Mouse (Mus musculus) hindbrain, embryonic 15.5 days (tissue): ENCODE data around the gene Ifna13. TPM values are rescaled to one million over a fixed set of nuclear protein-coding genes. Genes with fewer than 3 reads are reported as not detected.

Source experiments
- ATAC-seq: fragments of 200-750 bp; cut with Nextera tagmentation; 2 replicates; pipeline ENCODE4 v1.8.0; 2017; ENCODE audit warnings: low read depth, moderate number of reproducible peaks, moderate TSS enrichment; ENCODE audit not compliant: low FRiP score
- H3K27ac ChIP-seq: fragments of 300-500 bp; sonication (generic); replicated peaks from 2 replicates; pipeline ENCODE4 v1.5.1; 2015; ENCODE audit warnings: mild to moderate bottlenecking, inconsistent platforms
- H3K27me3 ChIP-seq: fragments of 300-500 bp; sonication (generic); 2 replicates; pipeline ENCODE4 v1.6.1; 2015; ENCODE audit warnings: control low read depth, inconsistent platforms
- H3K36me3 ChIP-seq: fragments of 300-500 bp; sonication (generic); 2 replicates; pipeline ENCODE4 v1.6.1; 2015; ENCODE audit warnings: control low read depth, inconsistent platforms
- H3K4me1 ChIP-seq: fragments of 300-500 bp; sonication (generic); replicated peaks from 2 replicates; pipeline ENCODE4 v1.6.1; 2015; ENCODE audit warnings: control low read depth, inconsistent platforms
- H3K4me2 ChIP-seq: fragments of 300-500 bp; sonication (generic); 2 replicates; pipeline ENCODE4 v1.6.1; 2015; ENCODE audit warnings: moderate library complexity, mild to moderate bottlenecking, inconsistent platforms
- H3K4me3 ChIP-seq: fragments of 300-500 bp; sonication (generic); 2 replicates; pipeline ENCODE4 v1.5.1; 2015; ENCODE audit warnings: mild to moderate bottlenecking, inconsistent platforms
- H3K9ac ChIP-seq: fragments of 300-500 bp; sonication (generic); 2 replicates; pipeline ENCODE4 v1.6.1; 2015; ENCODE audit warnings: inconsistent platforms
- H3K9me3 ChIP-seq: fragments of 300-500 bp; sonication (generic); 2 replicates; pipeline ENCODE4 v1.6.1; 2016; ENCODE audit warnings: control low read depth, inconsistent platforms
- WGBS: fragments of 180-500 bp; shearing (Covaris S2); methylation state at CpG from one replicate; pipeline ENCODE4 v1.1.7; 2015; 5-methylcytosine and 5-hydroxymethylcytosine counted together
- polyA plus RNA-seq: library from polyadenylated mRNA; unstranded; fragments of >200 nt; fragmentation: Nextera tagmentation; extraction: Ambion mirVana; gene quantifications from 2 replicates; pipeline ENCODE4 v1.2.1, GENCODE M21; 2015

The Ifna13 gene
- polyA plus RNA-seq, 1 experiment from 2014 or later: not detected

DNA sequence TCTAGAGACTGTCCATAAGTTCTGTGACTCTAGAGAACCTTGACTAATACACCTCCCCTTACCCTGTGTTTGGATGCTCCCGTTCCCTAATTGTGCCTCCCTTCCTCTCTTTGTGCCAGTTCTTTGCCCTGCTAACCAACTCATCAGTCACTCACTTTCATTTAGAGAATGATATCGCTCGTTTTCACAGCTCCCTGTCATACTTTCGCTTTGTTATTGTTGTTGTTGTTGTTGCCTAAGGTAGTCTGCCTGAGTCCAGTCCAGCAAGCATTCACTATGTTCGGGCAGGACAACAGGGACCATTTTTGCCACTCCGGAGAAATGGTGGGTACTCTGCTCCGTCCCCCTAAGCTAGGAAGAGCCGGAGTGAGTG lies 3.6 kb downstream of the Ifna13 start:
- no peaks in the 10 kb centered on the region for H3K4me1 ChIP-seq
- H3K4me2 ChIP-seq: peak overlapping the region; percentile 46
- ATAC-seq: no peak
- no peaks in the 10 kb centered on the region for H3K27me3 ChIP-seq
- no peak overlapping the region for H3K27ac ChIP-seq
- H3K36me3 ChIP-seq: no peaks in the 10 kb centered on the region
- H3K9me3 ChIP-seq: no peaks in the 10 kb centered on the region
- peak overlapping the region; percentile 35 for H3K4me3 ChIP-seq
- 0 out of 2 replicates have a peak overlapping the region, but pooled peaks have one; percentile 13 for H3K9ac ChIP-seq
- WGBS: 58% methylated on average over 8 of the region's 8 CpGs

DNA sequence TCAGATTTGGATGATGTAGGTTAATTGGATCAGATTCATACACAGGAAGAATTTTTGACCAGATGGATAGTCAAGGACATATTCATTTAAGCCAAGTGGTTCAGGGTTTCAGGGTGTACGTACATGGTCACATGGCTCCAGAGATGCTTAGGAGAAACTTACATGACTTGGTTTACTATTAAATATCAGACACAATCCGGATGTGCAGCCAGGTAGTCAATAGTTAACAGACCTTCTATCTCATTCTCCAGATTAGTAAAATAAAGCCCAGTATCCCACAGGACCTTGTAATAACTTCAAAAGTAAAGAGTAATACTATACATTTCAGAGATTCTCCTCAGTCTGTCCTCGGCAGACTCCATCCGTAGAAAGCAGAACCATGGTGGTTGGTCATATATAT lies 9.9 kb downstream of the Ifna13 start, which contains the start of gene C87499:
TSS of gene C87499 (minus strand) at position 101 of the 400 bp plus-strand sequence.
- no peaks in the 10 kb centered on the region for H3K4me1 ChIP-seq
- no peak within 1 kb of the TSS for H3K9ac ChIP-seq
- H3K4me3 ChIP-seq: no peak within 1 kb of the TSS
- 92% methylated on average over 4 of the region's 4 CpGs for WGBS
- no peak within 1 kb of the TSS for H3K4me2 ChIP-seq
- H3K36me3 ChIP-seq: no peaks in the 10 kb centered on the region
- no peaks in the 10 kb centered on the region for H3K27me3 ChIP-seq
- no peak within 1 kb of the TSS for H3K27ac ChIP-seq
- H3K9me3 ChIP-seq: no peaks in the 10 kb centered on the region
- no peak for ATAC-seq

DNA sequence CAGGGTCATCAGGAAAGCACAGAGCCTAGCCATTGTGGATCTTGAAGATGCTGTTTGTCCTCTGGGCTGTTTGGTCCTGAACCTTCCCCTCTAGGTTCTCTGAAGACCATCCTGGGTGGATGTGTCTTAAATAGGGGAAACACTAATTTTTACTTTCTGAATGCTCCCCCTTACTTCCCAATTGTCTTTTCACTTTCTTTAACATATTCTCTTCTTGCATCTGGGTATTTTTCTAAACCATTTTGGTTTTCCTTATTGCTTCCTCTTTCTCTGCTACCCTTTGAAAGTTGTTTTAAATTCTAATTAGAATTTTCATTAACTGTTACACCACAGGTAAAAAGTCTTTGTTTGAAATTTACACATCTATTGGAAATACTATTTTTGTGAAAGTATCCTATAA lies 41.0 kb downstream of the Ifna13 start, which contains the start of gene Ifna12:
TSS of gene Ifna12 (minus strand) at position 101 of the 400 bp plus-strand sequence.
- Histone ChIP-seq H3K4me3 (no peak within 1 kb of the TSS), H3K27ac (no peak within 1 kb of the TSS), H3K36me3 (no peaks in the 10 kb centered on the region), H3K4me2 (no peak within 1 kb of the TSS), H3K4me1 (no peaks in the 10 kb centered on the region), H3K9ac (no peak within 1 kb of the TSS), H3K9me3 (no peaks in the 10 kb centered on the region), H3K27me3 (no peaks in the 10 kb centered on the region)
- no peak for ATAC-seq

Other genes with a start within 250 kb of the Ifna13 start
- gene Hacd4, start 205.5 kb downstream of the Ifna13 start, polyA plus RNA-seq: 3.9 and 4.4 TPM in 2 replicates
- gene Ifnb1, start 121.7 kb downstream of the Ifna13 start, polyA plus RNA-seq: not detected in 2 replicates
- gene Ifna15, start 86.2 kb downstream of the Ifna13 start, polyA plus RNA-seq: not detected in 2 replicates
- not detected in 2 replicates for gene Ifna14, start 72.7 kb downstream of the Ifna13 start, polyA plus RNA-seq
- not detected in 2 replicates for gene Ifna9, start 52.1 kb downstream of the Ifna13 start, polyA plus RNA-seq
- not detected in 2 replicates for gene Ifna12, start 41.1 kb downstream of the Ifna13 start, polyA plus RNA-seq
- gene C87499, start 10.0 kb downstream of the Ifna13 start, polyA plus RNA-seq: not detected in 2 replicates
- gene Ifna16, start 32.5 kb upstream of the Ifna13 start, polyA plus RNA-seq: not detected in 2 replicates
- gene Ifna2, start 39.5 kb upstream of the Ifna13 start, polyA plus RNA-seq: not detected in 2 replicates
- gene Ifnab, start 46.9 kb upstream of the Ifna13 start, polyA plus RNA-seq: not detected in 2 replicates
- 1.2 and 1.8 TPM in 2 replicates for gene Gm26566, start 77.3 kb upstream of the Ifna13 start, polyA plus RNA-seq
- gene Klhl9, start 78.0 kb upstream of the Ifna13 start, polyA plus RNA-seq: 100 and 103 TPM in 2 replicates
- gene Gm13271, start 110.4 kb upstream of the Ifna13 start, polyA plus RNA-seq: not detected in 2 replicates
- gene Gm13283, start 115.7 kb upstream of the Ifna13 start, polyA plus RNA-seq: 0.16 TPM in 1 of 2 replicates, not detected in the other
- 0.25 TPM in 1 of 2 replicates, not detected in the other for gene Gm13290, start 129.4 kb upstream of the Ifna13 start, polyA plus RNA-seq
- not detected in 2 replicates for gene Gm13289, start 132.5 kb upstream of the Ifna13 start, polyA plus RNA-seq
- not detected in 2 replicates for gene Gm13272, start 135.4 kb upstream of the Ifna13 start, polyA plus RNA-seq
- not detected in 2 replicates for gene Ifnz, start 137.7 kb upstream of the Ifna13 start, polyA plus RNA-seq
- not detected in 2 replicates for gene Gm13276, start 141.2 kb upstream of the Ifna13 start, polyA plus RNA-seq
- not detected in 2 replicates for gene Gm13277, start 144.2 kb upstream of the Ifna13 start, polyA plus RNA-seq
- gene Gm13278, start 147.1 kb upstream of the Ifna13 start, polyA plus RNA-seq: not detected in 2 replicates
- gene Gm13275, start 150.0 kb upstream of the Ifna13 start, polyA plus RNA-seq: not detected in 2 replicates
- gene Gm13279, start 152.9 kb upstream of the Ifna13 start, polyA plus RNA-seq: not detected in 2 replicates
- 0.13 TPM in 1 of 2 replicates, not detected in the other for gene Gm13285, start 155.2 kb upstream of the Ifna13 start, polyA plus RNA-seq
- not detected in 2 replicates for gene Gm13287, start 158.8 kb upstream of the Ifna13 start, polyA plus RNA-seq
- not detected in 2 replicates for gene Gm13288, start 161.1 kb upstream of the Ifna13 start, polyA plus RNA-seq
- gene Ifna7, start 171.8 kb upstream of the Ifna13 start, polyA plus RNA-seq: not detected in 2 replicates
- not detected in 2 replicates for gene Ifna11, start 175.5 kb upstream of the Ifna13 start, polyA plus RNA-seq
- not detected in 2 replicates for gene Ifna6, start 183.0 kb upstream of the Ifna13 start, polyA plus RNA-seq
- not detected in 2 replicates for gene Ifna5, start 191.1 kb upstream of the Ifna13 start, polyA plus RNA-seq
- not detected in 2 replicates for gene Ifna4, start 197.4 kb upstream of the Ifna13 start, polyA plus RNA-seq
- not detected in 2 replicates for gene Ifna1, start 205.6 kb upstream of the Ifna13 start, polyA plus RNA-seq
- not detected in 2 replicates for gene Ifne, start 235.7 kb upstream of the Ifna13 start, polyA plus RNA-seq